In genomic region chr2:156420327-156420693, GRCm38 (mm10) we compare ENCODE assay signal across 9 mouse cellular contexts. TPM values are rescaled to one million over a fixed set of nuclear protein-coding genes. Genes with fewer than 3 reads are reported as not detected.
A peak's percentile ranks its signal among the peaks of the same experiment; 100 is the strongest.
DNase-seq lines count a peak whose midpoint lies in the region; ATAC-seq and TF ChIP-seq lines count a peak whose summit lies in the region.
"Had no signal": no experiment of that assay in that cellular context is flagged by ENCODE, and none has a peak within 500 bp of the region (broad histone marks: within the 10 kb centered on the region; RNA-seq: fewer than 3 reads in every experiment).

No protein-coding gene starts in this region.

- H3K9ac ChIP-seq in heart, embryonic 16.5 days (ENCODE audit: low read length) = peak overlapping the region; percentile 72
- peak overlapping the region; percentile 78 for H3K9ac ChIP-seq in forebrain, embryonic 15.5 days (replicated peaks)
- peak overlapping the region; percentile 21; the same call in 1 of the 2 replicates for H3K9ac ChIP-seq in liver, embryonic 16.5 days (ENCODE audit: low read depth, low read length)

- no peak for DNase-seq in heart, postnatal 25 days (ENCODE audit: low spot score)
- no peak for DNase-seq in gastrocnemius, postnatal 14 days
- no peak for DNase-seq in spleen, adult 12 weeks (ENCODE audit: low spot score)
- DNase-seq in Muller cell, postnatal 12 days (ENCODE audit: inconsistent ontology term) = no peak

- no peaks in the 10 kb centered on the region for H3K9me3 ChIP-seq in heart, embryonic 16.5 days (replicated peaks; ENCODE audit: control insufficient read depth, low read length)
- no peaks in the 10 kb centered on the region for H3K9me3 ChIP-seq in forebrain, embryonic 15.5 days
- H3K9me3 ChIP-seq in liver, embryonic 16.5 days (replicated peaks; ENCODE audit: control insufficient read depth, low read length) = no peaks in the 10 kb centered on the region

- peak overlapping the region; percentile 56 for H3K4me3 ChIP-seq in heart, embryonic 16.5 days (ENCODE audit: low read length)
- no peak overlapping the region for H3K4me3 ChIP-seq in bone marrow, adult 2 months (replicated peaks; ENCODE audit: control insufficient read depth, low read depth, low read length)
- peak overlapping the region; percentile 80 for H3K4me3 ChIP-seq in forebrain, embryonic 15.5 days
- H3K4me3 ChIP-seq in liver, embryonic 16.5 days (ENCODE audit: low read depth, low read length) = peak overlapping the region; percentile 55

- 25% methylated on average over 14 of the region's 14 CpGs for WGBS in heart, embryonic 16.5 days
- 41% methylated on average over 14 of the region's 14 CpGs for WGBS in bone marrow, adult 2 months
- WGBS in forebrain, embryonic 15.5 days = 6% methylated on average over 13 of the region's 14 CpGs
- WGBS in liver, embryonic 16.5 days (ENCODE audit: insufficient replicate concordance) = 27% methylated on average over 14 of the region's 14 CpGs

- H3K27ac ChIP-seq in heart, embryonic 16.5 days (ENCODE audit: low read length) = no peak overlapping the region
- peak overlapping the region; percentile 9; the same call in 1 of the 2 replicates for H3K27ac ChIP-seq in bone marrow, adult 2 months (ENCODE audit: control insufficient read depth, insufficient read depth, low read depth, low read length, poor library complexity)
- H3K27ac ChIP-seq in forebrain, embryonic 15.5 days (replicated peaks) = peak overlapping the region; percentile 90
- H3K27ac ChIP-seq in liver, embryonic 16.5 days (ENCODE audit: low read length) = no peak overlapping the region

- TF ChIP-seq CTCF in bone marrow, adult 2 months (IDR thresholded peaks at IDR 0.05; ENCODE audit: control insufficient read depth, insufficient read depth, low read length) = no peak

- TF ChIP-seq POLR2A in bone marrow, adult 2 months (IDR thresholded peaks at IDR 0.05; ENCODE audit: borderline replicate concordance, control insufficient read depth, low read depth, low read length) = no peak

- peaks cover 15% of the 10 kb centered on the region; the same call in 1 of the 2 replicates for H3K4me1 ChIP-seq in heart, embryonic 16.5 days (ENCODE audit: control insufficient read depth, insufficient read depth, low read length)
- peaks cover 4% of the 10 kb centered on the region; the same call in 1 of the 2 replicates for H3K4me1 ChIP-seq in bone marrow, adult 2 months (ENCODE audit: control insufficient read depth, insufficient read depth, low read length)
- H3K4me1 ChIP-seq in forebrain, embryonic 15.5 days = peaks cover 5% of the 10 kb centered on the region; the same call in 1 of the 2 replicates
- H3K4me1 ChIP-seq in liver, embryonic 16.5 days (ENCODE audit: control insufficient read depth, low read depth, low read length) = peaks cover 3% of the 10 kb centered on the region; the same call in 1 of the 2 replicates

- no peak for ATAC-seq in heart, embryonic 16.5 days (replicated peaks; ENCODE audit: extremely low read depth, insufficient read depth, low FRiP score)
- ATAC-seq in forebrain, embryonic 15.5 days (replicated peaks) = 0 out of 2 replicates have a peak, but pooled peaks have one; percentile 12
- no peak for ATAC-seq in liver, embryonic 16.5 days (ENCODE audit: low read depth)

- H3K36me3 ChIP-seq in heart, embryonic 16.5 days (ENCODE audit: control insufficient read depth, insufficient read depth) = no peaks in the 10 kb centered on the region
- H3K36me3 ChIP-seq in forebrain, embryonic 15.5 days = no peaks in the 10 kb centered on the region
- H3K36me3 ChIP-seq in liver, embryonic 16.5 days (ENCODE audit: control insufficient read depth, insufficient read depth) = no peaks in the 10 kb centered on the region

- intact Hi-C loops in heart, postnatal 25 days (cut with DNase I) = loop anchor here (5.0 kb wide), 3 partner anchors 42 to 92 kb away; no protein-coding TSS in a partner anchor
- intact Hi-C loops in gastrocnemius, postnatal 14 days (cut with DNase I; ENCODE audit: low total_unique reads) = loop anchor here (5.0 kb wide), 1 partner anchor 77 kb away; no protein-coding TSS in a partner anchor

- H3K4me2 ChIP-seq in heart, embryonic 16.5 days (ENCODE audit: low read depth, low read length) = peak overlapping the region; percentile 98
- peak overlapping the region; percentile 80 for H3K4me2 ChIP-seq in forebrain, embryonic 15.5 days (replicated peaks)
- H3K4me2 ChIP-seq in liver, embryonic 16.5 days (ENCODE audit: low read depth, low read length) = peak overlapping the region; percentile 67

- peaks cover 30% of the 10 kb centered on the region for H3K27me3 ChIP-seq in heart, embryonic 16.5 days (ENCODE audit: control insufficient read depth, insufficient read depth, low read length)
- no peaks in the 10 kb centered on the region; the same call in 1 of the 2 replicates for H3K27me3 ChIP-seq in forebrain, embryonic 15.5 days
- H3K27me3 ChIP-seq in liver, embryonic 16.5 days (ENCODE audit: control insufficient read depth, insufficient read depth, low read depth, low read length) = peaks cover 48% of the 10 kb centered on the region
- H3K27me3 ChIP-seq: Patski had no signal

RNA-seq across cellular contexts. Expression of gene Epb41l1, which starts 0.4 kb away (rescaled TPM):
- polyA plus RNA-seq in heart, embryonic 16.5 days (2015; fragmentation: Nextera tagmentation; extraction: Ambion mirVana) = 0.76 and 0.94 TPM in 2 replicates
- total RNA-seq in heart, postnatal 25 days (2021) = 1 to 10 TPM; 7.0 to 7.3 TPM
- 1.7 and 9.1 TPM in 2 replicates for polyA plus RNA-seq in bone marrow, adult 2 months (2011; ENCODE audit: insufficient read depth, insufficient read length, low replicate concordance, missing spikeins)
- polyA plus RNA-seq in forebrain, embryonic 15.5 days (2015; fragmentation: Nextera tagmentation; extraction: Ambion mirVana) = 11.2 and 11.4 TPM in 2 replicates
- 0.49 and 0.67 TPM in 2 replicates for polyA plus RNA-seq in liver, embryonic 16.5 days (2015; fragmentation: Nextera tagmentation; extraction: Ambion mirVana)
- 10 to 100 TPM in 1 of 2 experiments, 1 to 10 TPM in 1; 8.0 to 11.8 TPM for total RNA-seq in gastrocnemius, postnatal 14 days (2021)

Comparison
In these comparisons a context has a peak if more than half of its experiments do, and no peak if none do; other contexts are left out.
1. H3K27ac ChIP-seq: peak in bone marrow, adult 2 months (single experiment) and forebrain, embryonic 15.5 days (single experiment); none in heart, embryonic 16.5 days (single experiment) and liver, embryonic 16.5 days (single experiment).
2. H3K9ac ChIP-seq: peak in every context shown above with its lines; median percentile 78 in forebrain, embryonic 15.5 days; 72 in heart, embryonic 16.5 days; 21 in liver, embryonic 16.5 days.
3. Peak in every context shown above with its lines, with median percentiles within 50 percentile points of each other: H3K4me2 ChIP-seq.